Mouse (Mus musculus): ENCODE data around the gene Egln2.

Egln2 gene

DNA sequence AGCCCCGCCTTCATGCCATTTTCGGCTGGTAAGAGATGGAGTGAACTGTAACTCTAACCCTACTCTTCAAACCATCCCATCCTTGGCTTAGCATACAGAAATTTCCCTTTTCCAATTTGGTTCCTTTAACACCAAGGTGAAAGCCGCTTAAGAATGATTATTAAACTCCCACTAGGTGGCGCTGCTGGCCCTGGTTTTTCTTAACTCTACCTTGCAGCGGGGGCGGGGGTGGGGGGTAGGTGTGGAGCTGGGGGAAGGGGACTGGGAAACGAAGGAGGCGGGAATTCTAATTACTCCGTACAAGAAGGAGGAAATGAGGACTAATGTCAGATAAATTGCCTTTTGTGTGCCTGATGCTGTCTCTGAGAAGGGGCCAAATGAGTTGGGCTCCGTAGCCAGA, 34.0 kb downstream of the Egln2 start:
- DNase-seq (ENCODE audit: low spot score in 2 of 2): peak; percentile 47 to 75

DNA sequence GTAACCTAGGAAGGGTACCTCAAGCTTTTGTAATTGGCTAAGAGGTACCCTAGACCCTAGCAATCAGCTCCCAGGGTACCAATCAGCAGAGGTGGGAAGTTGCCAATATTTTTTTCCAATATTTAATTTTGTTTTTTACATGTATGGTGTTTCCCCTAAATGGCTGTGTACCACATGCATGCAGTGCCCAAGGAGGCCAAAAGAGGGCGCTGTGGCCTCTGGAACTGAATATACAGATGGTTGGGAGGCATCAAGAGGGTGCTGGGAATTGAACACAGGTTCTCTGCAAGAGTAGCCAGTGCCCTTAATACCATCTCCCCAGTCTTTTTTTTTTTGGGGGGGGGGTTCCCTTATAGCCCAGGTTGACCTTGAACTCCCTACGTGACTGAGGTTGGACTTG, 35.2 kb downstream of the Egln2 start:
- no peak for DNase-seq (ENCODE audit: low spot score in 2 of 2)

DNA sequence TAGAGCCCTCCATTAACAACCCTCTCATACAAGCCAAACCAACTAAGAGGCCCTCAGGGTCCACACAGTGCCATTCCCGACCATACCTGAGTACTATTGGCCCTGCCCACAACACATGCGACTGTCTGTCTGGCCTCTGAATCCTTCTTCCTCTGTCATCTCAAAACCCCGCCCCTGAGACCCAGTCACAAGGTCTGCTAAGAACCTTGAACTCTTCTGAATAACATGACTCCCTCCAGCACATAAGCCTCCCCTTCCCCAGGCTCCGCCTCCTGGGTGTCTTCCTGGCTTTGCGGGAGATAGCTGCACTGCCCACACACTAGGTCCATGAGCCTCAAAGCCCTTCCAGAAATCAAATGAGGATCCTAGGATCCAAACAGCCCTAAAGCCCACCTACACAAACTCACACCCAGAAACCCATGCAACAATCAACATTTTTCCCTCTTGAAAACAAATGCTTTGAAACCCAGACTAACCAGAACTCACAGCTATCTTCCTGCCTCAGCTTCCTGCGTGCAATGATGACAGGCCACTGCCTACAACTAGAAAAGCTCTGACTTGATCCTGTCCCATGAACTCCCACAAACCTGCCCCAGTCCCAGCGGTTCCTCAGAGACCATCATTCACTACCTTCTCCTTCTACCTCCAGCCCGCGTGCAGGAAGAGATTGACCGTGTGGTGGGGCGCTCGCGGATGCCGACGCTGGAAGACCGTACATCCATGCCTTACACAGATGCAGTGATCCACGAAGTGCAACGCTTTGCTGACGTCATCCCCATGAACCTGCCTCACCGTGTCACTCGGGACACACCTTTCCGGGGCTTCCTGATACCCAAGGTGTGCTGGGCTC, 35.9 kb downstream of the Egln2 start:
- DNase-seq (ENCODE audit: low spot score in 2 of 2): no peak

DNA sequence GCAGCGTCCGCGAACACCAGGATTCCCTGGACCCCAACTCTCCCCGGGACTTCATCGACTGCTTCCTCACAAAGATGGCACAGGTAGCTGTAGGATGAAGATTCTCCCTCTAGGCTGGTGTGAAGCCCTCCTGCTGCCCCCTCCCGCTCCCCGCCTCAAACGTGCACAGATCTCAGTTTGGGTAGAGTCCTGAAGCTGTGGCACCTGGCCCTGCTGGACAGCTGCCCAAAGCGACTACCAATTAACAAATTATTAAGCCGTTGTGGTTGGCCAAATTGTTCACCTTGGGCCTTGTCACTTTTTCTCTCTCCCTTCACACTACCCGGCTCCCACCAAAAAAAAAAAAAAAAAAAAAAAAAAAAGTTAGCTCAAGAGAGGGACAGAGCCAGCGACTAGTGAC, 36.8 kb downstream of the Egln2 start:
- DNase-seq (ENCODE audit: low spot score in 2 of 2): no peak

DNA sequence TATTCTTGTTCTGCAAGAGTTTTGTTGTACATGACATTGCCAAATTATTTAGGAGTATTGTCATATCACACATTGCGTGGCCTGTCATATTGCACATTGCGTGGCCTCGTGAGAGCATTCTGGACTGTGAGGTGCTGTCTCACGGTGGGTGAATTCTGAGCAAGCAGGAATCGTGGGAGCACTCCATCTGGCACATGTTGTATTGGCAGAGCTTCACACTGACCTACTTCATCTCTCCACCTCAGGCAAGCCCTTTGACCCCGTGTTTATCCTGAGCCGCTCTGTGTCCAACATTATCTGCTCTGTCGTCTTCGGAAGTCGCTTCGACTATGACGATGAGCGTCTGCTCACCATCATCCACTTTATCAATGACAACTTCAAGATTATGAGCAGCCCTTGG, 37.7 kb downstream of the Egln2 start:
- no peak for DNase-seq (ENCODE audit: low spot score in 2 of 2)

DNA sequence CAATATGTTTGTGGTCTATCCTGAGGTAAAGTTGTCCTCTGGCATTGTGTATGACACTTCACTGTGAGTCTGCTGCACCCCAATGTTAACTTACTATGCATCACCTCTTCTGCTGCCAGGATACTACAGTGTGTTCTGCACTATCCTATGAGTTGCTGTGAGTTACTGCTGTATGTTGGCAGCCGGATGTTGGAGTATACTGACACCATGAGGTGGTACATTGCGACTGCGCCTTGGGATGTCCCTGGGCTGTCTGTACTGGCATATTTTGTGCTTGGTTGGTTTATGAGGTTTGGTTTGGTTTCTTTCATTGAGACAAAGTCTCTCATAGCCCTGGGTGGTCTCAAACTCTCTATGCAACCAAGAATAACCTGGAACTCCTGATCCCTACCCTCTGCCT, 38.4 kb downstream of the Egln2 start:
- peak; percentile 53 to 60 for DNase-seq (ENCODE audit: low spot score in 2 of 2)

DNA sequence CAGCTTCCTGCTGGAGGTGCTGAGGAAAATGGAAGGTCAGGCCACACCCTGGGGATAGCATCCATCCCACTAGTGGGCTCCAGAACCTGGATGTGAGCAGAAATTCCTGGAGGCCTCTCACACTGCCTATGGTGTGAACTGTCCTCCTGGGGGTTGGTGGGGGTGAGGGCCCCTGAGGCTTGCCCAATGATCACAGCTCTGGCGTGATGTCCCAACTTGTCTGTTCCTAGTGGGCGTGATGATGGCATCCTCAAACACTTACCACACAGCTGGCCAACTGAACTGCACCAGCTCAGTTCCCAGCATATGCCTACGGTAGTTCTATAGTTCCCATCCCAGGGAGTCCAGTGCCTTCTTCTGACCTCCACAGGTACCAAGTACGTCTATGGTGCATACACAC, 41.6 kb downstream of the Egln2 start:
- DNase-seq (ENCODE audit: low spot score in 2 of 2): no peak

DNA sequence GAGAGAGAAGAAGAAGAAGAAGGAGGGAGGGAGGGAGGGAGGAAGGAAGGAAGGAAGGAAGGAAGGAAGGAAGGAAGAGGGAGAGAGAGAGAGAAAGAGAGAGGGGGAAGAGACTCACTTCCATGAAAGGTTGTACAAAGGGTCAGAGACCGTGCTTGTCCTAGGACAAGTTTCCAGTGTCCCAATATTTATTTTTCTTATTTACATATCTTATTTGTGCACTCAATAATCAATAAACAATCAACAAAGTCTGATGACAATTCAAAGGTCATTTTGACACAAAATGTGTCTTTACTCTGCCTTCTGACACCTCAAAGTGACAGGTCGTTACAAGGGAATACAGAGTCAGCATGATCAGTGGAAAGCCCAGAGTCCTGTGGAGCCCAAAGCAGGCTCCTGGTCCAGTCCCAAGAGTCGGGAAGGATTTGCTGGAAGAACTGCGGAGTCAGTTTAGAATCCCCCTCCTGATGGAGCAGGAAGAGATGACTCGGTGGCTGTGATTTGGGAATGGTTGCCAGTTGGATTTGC, 42.2 kb downstream of the Egln2 start:
- no peak for DNase-seq (ENCODE audit: low spot score in 2 of 2)

DNA sequence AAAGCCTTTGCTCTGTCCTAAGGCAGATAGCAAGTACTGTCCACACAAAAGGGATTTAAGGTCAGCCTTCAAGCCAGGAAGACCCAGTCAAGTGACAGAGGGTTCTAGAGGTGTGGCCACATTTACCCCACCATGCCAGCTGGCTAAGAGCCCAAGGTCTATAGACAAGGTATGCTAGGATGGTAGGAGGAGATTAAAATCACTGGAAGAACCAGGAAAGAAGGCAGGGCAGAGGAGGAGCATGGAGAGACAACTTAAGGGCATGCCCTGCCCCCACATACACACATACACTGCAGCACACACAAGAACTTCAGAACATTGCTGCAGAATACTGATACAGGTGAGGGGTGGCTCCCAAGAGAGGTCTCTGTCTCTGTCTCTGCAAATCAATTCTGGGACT, 46.9 kb downstream of the Egln2 start, which contains the start of gene Cyp2f2:
TSS of gene Cyp2f2 (plus strand) at position 234 of the 400 bp plus-strand sequence.
- no peak for DNase-seq (ENCODE audit: low spot score in 2 of 2)

DNA sequence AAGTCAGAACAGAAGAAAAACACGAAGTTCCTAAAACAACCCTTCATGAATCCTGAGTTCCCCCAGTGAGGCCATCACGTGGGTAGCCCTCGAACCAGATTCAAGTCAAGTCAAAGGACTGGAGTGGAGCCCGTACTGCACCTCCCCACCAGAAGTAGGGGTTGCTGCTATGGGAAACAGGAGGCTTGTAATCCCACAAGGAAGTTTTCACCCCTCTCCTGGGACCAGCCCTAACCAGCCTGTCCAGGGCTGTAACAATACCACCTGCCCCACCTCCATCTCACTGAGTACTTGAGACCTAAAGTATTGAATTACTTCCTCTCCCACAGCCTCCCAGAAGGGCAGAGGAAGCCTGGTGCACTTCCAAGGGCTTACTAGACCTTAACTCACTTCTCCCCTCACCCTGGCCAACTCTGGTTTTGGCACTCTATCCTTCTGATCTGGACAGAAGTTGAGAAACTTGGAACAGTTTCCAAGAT, 48.5 kb downstream of the Egln2 start:
- DNase-seq (ENCODE audit: low spot score in 2 of 2): no peak

DNA sequence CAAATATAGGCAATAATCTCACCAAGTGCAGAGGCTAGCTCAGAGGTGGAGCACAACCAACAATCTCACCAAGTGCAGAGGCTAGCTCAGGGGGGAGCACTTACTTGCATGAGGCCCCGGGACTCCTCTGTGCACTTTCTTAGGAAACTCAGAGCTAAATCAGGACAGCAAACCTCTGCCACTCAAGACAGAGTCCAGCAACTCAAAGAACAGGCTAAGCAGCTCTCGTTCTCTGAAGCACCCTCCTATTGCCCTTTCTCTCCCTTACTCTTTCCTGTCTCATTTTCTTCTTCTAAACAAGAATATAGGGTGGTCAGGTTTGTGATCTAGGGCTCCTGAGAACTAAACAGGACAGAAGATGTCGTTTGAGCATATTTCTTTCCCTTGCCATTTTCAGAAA, 54.6 kb downstream of the Egln2 start:
- DNase-seq (ENCODE audit: low spot score in 2 of 2): no peak

DNA sequence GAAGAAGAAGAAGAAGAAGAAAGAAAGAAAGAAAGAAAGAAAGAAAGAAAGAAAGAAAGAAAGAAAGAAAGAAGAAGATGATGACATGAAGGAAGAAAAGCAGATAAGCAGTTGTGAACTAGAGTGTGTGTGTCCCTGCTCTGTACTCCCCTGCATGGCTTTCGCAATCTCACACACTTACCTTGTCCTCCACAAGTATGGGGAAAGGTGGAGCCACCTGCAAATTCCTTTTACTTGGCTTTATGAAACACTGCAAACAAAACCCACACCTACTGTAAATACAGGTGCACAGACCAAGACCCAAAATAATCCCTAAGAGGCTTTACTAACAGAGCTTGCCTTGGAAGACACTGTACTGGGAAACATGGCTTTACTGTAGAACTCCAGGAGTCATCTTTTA, 55.6 kb downstream of the Egln2 start:
- DNase-seq (ENCODE audit: low spot score in 2 of 2): no peak

DNA sequence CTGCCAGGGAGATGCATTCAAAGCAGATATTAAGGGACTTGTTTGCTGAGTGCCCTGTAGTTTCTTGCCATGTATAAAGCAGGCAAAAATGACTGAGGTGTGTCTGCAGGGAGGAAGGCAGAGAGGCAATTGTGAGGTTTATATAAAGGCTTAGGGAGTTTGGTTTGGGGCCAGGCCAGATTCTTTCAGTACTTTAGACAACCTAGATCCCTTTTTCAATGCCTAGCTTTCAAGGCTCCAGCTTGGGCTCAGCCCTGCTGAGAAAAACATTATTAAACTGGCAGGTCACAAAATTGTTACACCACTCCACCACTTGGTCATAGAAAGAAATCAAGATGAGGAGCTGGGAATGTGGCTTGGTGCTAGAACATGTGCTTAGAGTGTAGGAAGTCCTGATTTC, 56.3 kb downstream of the Egln2 start:
- no peak for DNase-seq (ENCODE audit: low spot score in 2 of 2)
